Mouse (Mus musculus): ENCODE results near the gene Lifr. TPM values are rescaled to one million over a fixed set of nuclear protein-coding genes. Genes with fewer than 3 reads are reported as not detected.

Gene Lifr
- polyA plus RNA-seq, 1 experiment from 2014 or later: 19.8 TPM

DNA sequence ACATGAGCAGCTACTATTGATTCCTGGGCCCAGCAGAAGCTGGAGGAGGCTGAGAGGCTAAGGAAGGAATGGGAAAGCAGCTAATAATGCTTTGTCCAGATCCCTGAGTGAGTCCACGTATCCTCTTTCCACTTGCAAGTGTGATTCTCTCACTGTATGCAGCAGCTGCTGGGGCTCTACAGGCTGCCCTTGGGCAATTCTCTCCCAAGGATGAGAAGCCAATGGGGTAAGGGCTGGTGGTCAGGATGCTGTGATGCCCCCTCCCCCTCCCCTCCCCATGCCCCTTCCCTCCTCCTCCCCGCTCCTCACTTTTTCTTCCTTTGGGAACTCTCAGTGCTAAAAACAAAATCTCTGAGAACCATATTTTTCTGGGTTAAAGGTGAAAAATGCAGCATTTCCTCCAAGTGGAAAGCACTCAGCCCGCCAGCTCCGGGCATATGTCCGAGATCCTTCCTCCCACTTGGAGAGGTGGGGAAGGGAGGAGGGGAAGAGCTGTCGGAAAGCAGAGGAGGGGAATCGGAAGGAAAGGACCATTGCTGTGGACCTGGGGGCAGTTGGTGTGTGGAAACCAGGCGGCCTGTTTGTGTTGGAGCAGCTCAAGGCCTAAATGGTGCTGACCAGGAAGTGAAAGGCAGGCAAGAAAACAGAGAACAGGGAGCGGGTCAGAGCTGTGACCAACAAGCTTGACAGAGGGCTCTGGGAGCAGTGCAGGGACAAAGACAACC lies 113.4 kb downstream of the Lifr start:
- peak; percentile 33 for DNase-seq (ENCODE audit: low spot score)
- 28% methylated on average over 9 of the region's 9 CpGs for WGBS
- H3K4me1 ChIP-seq (ENCODE audit: control insufficient read depth, insufficient read depth, low read length): peaks cover 13% of the 10 kb centered on the region
- no peaks in the 10 kb centered on the region for H3K9me3 ChIP-seq (replicated peaks; ENCODE audit: control insufficient read depth, low read length)
- H3K4me3 ChIP-seq (ENCODE audit: low read depth, low read length): no peak overlapping the region
- no peaks in the 10 kb centered on the region for H3K36me3 ChIP-seq (replicated peaks; ENCODE audit: control insufficient read depth, insufficient read depth, low read depth, low read length)
- H3K27ac ChIP-seq (replicated peaks; ENCODE audit: low read depth, low read length): peak overlapping the region; percentile 49; the same call in 1 of the 2 replicates
- no peaks in the 10 kb centered on the region for H3K27me3 ChIP-seq (ENCODE audit: control insufficient read depth, insufficient read depth, low read length)
- H3K4me2 ChIP-seq (ENCODE audit: low read depth, low read length): no peak overlapping the region
- no peak for ATAC-seq (replicated peaks; ENCODE audit: insufficient number of reproducible peaks, low FRiP score, low TSS enrichment, low read depth)
- no peak overlapping the region for H3K9ac ChIP-seq (replicated peaks; ENCODE audit: low read length)

- Histone ChIP-seq H3K4me1 (ENCODE audit: control insufficient read depth, insufficient read depth, low read length) (peaks cover 6% of the 10 kb centered on the region; the same call in 1 of the 2 replicates), H3K4me3 (ENCODE audit: low read depth, low read length) (no peak overlapping the region), H3K9ac (replicated peaks; ENCODE audit: low read length) (no peak overlapping the region), H3K27me3 (ENCODE audit: control insufficient read depth, insufficient read depth, low read length) (no peaks in the 10 kb centered on the region), H3K4me2 (ENCODE audit: low read depth, low read length) (no peak overlapping the region), H3K27ac (replicated peaks; ENCODE audit: low read depth, low read length) (no peak overlapping the region), H3K36me3 (replicated peaks; ENCODE audit: control insufficient read depth, insufficient read depth, low read depth, low read length) (no peaks in the 10 kb centered on the region), H3K9me3 (replicated peaks; ENCODE audit: control insufficient read depth, low read length) (no peaks in the 10 kb centered on the region)
- 81% methylated on average over 13 of the region's 13 CpGs for WGBS
- no peak for DNase-seq (ENCODE audit: low spot score)
- ATAC-seq (replicated peaks; ENCODE audit: insufficient number of reproducible peaks, low FRiP score, low TSS enrichment, low read depth): no peak
These were observed 114.5 kb downstream of the Lifr start for GRCm38 (mm10) chr15:7204917-7205316.

- DNase-seq (ENCODE audit: low spot score) (peak; percentile 77), ATAC-seq (replicated peaks; ENCODE audit: insufficient number of reproducible peaks, low FRiP score, low TSS enrichment, low read depth) (peak; percentile 76)
- H3K9me3 ChIP-seq (replicated peaks; ENCODE audit: control insufficient read depth, low read length): no peaks in the 10 kb centered on the region
- no peak overlapping the region; the same call in 1 of the 2 replicates for H3K27ac ChIP-seq (replicated peaks; ENCODE audit: low read depth, low read length)
- H3K36me3 ChIP-seq (replicated peaks; ENCODE audit: control insufficient read depth, insufficient read depth, low read depth, low read length): no peaks in the 10 kb centered on the region
- H3K4me1 ChIP-seq (ENCODE audit: control insufficient read depth, insufficient read depth, low read length): peaks cover 6% of the 10 kb centered on the region; the same call in 1 of the 2 replicates
- no peaks in the 10 kb centered on the region for H3K27me3 ChIP-seq (ENCODE audit: control insufficient read depth, insufficient read depth, low read length)
- H3K4me2 ChIP-seq (ENCODE audit: low read depth, low read length): 0 out of 2 replicates have a peak overlapping the region, but pooled peaks have one; percentile 17
- no peak overlapping the region for H3K9ac ChIP-seq (replicated peaks; ENCODE audit: low read length)
- 19% methylated on average over 5 of the region's 5 CpGs for WGBS
- H3K4me3 ChIP-seq (ENCODE audit: low read depth, low read length): no peak overlapping the region
These were observed 115.7 kb downstream of the Lifr start for GRCm38 (mm10) chr15:7206110-7206509.

DNA sequence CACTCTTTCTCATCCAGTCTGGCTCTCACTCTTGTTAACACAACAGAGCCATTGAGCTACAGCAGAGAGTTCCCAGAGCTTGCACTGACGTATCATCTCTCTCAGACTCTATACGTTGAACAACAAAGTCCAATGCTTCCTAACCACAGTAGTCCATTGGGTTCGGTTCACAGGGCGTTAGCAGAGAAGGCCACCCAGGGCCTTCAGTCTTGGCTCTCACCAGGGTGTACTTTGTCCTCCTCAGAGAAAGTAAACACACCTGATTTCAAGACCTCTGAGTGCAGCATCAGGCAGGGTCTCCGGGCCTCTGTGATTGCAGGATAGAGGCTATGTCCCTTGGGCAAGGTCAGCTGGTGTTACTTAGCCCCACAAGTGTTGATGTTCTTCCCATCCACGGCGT lies 116.9 kb downstream of the Lifr start:
- H3K36me3 ChIP-seq (replicated peaks; ENCODE audit: control insufficient read depth, insufficient read depth, low read depth, low read length): no peaks in the 10 kb centered on the region
- no peak overlapping the region for H3K27ac ChIP-seq (replicated peaks; ENCODE audit: low read depth, low read length)
- H3K4me3 ChIP-seq (ENCODE audit: low read depth, low read length): no peak overlapping the region
- H3K4me1 ChIP-seq (ENCODE audit: control insufficient read depth, insufficient read depth, low read length): peaks cover 4% of the 10 kb centered on the region; the same call in 1 of the 2 replicates
- no peak overlapping the region for H3K4me2 ChIP-seq (ENCODE audit: low read depth, low read length)
- no peak overlapping the region for H3K9ac ChIP-seq (replicated peaks; ENCODE audit: low read length)
- 75% methylated on average over 7 of the region's 7 CpGs for WGBS
- no peak for ATAC-seq (replicated peaks; ENCODE audit: insufficient number of reproducible peaks, low FRiP score, low TSS enrichment, low read depth)
- DNase-seq (ENCODE audit: low spot score): no peak
- H3K27me3 ChIP-seq (ENCODE audit: control insufficient read depth, insufficient read depth, low read length): no peaks in the 10 kb centered on the region
- no peaks in the 10 kb centered on the region for H3K9me3 ChIP-seq (replicated peaks; ENCODE audit: control insufficient read depth, low read length)

GRCm38 (mm10) chr15:7208180-7208579 lies 117.8 kb downstream of the Lifr start:
- 80% methylated on average over 9 of the region's 9 CpGs for WGBS
- Histone ChIP-seq H3K36me3 (replicated peaks; ENCODE audit: control insufficient read depth, insufficient read depth, low read depth, low read length) (no peaks in the 10 kb centered on the region), H3K27me3 (ENCODE audit: control insufficient read depth, insufficient read depth, low read length) (no peaks in the 10 kb centered on the region), H3K4me2 (ENCODE audit: low read depth, low read length) (no peak overlapping the region), H3K27ac (replicated peaks; ENCODE audit: low read depth, low read length) (no peak overlapping the region), H3K9ac (replicated peaks; ENCODE audit: low read length) (no peak overlapping the region), H3K9me3 (replicated peaks; ENCODE audit: control insufficient read depth, low read length) (no peaks in the 10 kb centered on the region), H3K4me1 (ENCODE audit: control insufficient read depth, insufficient read depth, low read length) (peaks cover 4% of the 10 kb centered on the region; the same call in 1 of the 2 replicates), H3K4me3 (ENCODE audit: low read depth, low read length) (no peak overlapping the region)
- no peak for DNase-seq (ENCODE audit: low spot score)
- ATAC-seq (replicated peaks; ENCODE audit: insufficient number of reproducible peaks, low FRiP score, low TSS enrichment, low read depth): no peak

GRCm38 (mm10) chr15:7213683-7214082 lies 123.3 kb downstream of the Lifr start:
- H3K4me2 ChIP-seq (ENCODE audit: low read depth, low read length): no peak overlapping the region
- ATAC-seq (replicated peaks; ENCODE audit: insufficient number of reproducible peaks, low FRiP score, low TSS enrichment, low read depth) (no peak), DNase-seq (ENCODE audit: low spot score) (no peak)
- no peak overlapping the region for H3K27ac ChIP-seq (replicated peaks; ENCODE audit: low read depth, low read length)
- no peaks in the 10 kb centered on the region for H3K4me1 ChIP-seq (ENCODE audit: control insufficient read depth, insufficient read depth, low read length)
- H3K36me3 ChIP-seq (replicated peaks; ENCODE audit: control insufficient read depth, insufficient read depth, low read depth, low read length): no peaks in the 10 kb centered on the region
- no peaks in the 10 kb centered on the region for H3K9me3 ChIP-seq (replicated peaks; ENCODE audit: control insufficient read depth, low read length)
- H3K9ac ChIP-seq (replicated peaks; ENCODE audit: low read length): no peak overlapping the region
- no peaks in the 10 kb centered on the region for H3K27me3 ChIP-seq (ENCODE audit: control insufficient read depth, insufficient read depth, low read length)
- WGBS: 31% methylated on average over 1 of the region's 1 CpGs
- no peak overlapping the region for H3K4me3 ChIP-seq (ENCODE audit: low read depth, low read length)

GRCm38 (mm10) chr15:7215845-7216244 lies 125.4 kb downstream of the Lifr start:
- no peak overlapping the region for H3K27ac ChIP-seq (replicated peaks; ENCODE audit: low read depth, low read length)
- 95% methylated on average over 3 of the region's 3 CpGs for WGBS
- DNase-seq (ENCODE audit: low spot score): no peak

GRCm38 (mm10) chr15:7216581-7217272 lies 126.3 kb downstream of the Lifr start:
- no peaks in the 10 kb centered on the region for H3K9me3 ChIP-seq (replicated peaks; ENCODE audit: control insufficient read depth, low read length)
- H3K4me3 ChIP-seq (ENCODE audit: low read depth, low read length): no peak overlapping the region
- DNase-seq (ENCODE audit: low spot score) (no peak), ATAC-seq (replicated peaks; ENCODE audit: insufficient number of reproducible peaks, low FRiP score, low TSS enrichment, low read depth) (no peak)
- no peak overlapping the region for H3K9ac ChIP-seq (replicated peaks; ENCODE audit: low read length)
- H3K4me1 ChIP-seq (ENCODE audit: control insufficient read depth, insufficient read depth, low read length): no peaks in the 10 kb centered on the region
- no peaks in the 10 kb centered on the region for H3K36me3 ChIP-seq (replicated peaks; ENCODE audit: control insufficient read depth, insufficient read depth, low read depth, low read length)
- H3K4me2 ChIP-seq (ENCODE audit: low read depth, low read length): no peak overlapping the region
- 84% methylated on average over 9 of the region's 9 CpGs for WGBS
- H3K27me3 ChIP-seq (ENCODE audit: control insufficient read depth, insufficient read depth, low read length): no peaks in the 10 kb centered on the region
- H3K27ac ChIP-seq (replicated peaks; ENCODE audit: low read depth, low read length): no peak overlapping the region

More at GRCm38 (mm10) chr15:7215845-7216244, 125.4 kb downstream of the Lifr start:
- Histone ChIP-seq H3K9ac (replicated peaks; ENCODE audit: low read length) (no peak overlapping the region), H3K27me3 (ENCODE audit: control insufficient read depth, insufficient read depth, low read length) (no peaks in the 10 kb centered on the region), H3K36me3 (replicated peaks; ENCODE audit: control insufficient read depth, insufficient read depth, low read depth, low read length) (no peaks in the 10 kb centered on the region), H3K9me3 (replicated peaks; ENCODE audit: control insufficient read depth, low read length) (no peaks in the 10 kb centered on the region), H3K4me1 (ENCODE audit: control insufficient read depth, insufficient read depth, low read length) (no peaks in the 10 kb centered on the region), H3K4me3 (ENCODE audit: low read depth, low read length) (no peak overlapping the region), H3K4me2 (ENCODE audit: low read depth, low read length) (no peak overlapping the region)
- ATAC-seq (replicated peaks; ENCODE audit: insufficient number of reproducible peaks, low FRiP score, low TSS enrichment, low read depth): no peak

All from embryonic facial prominence, embryonic 11.5 days (tissue).